Mouse (Mus musculus) ES-Bruce4 (cell line): ENCODE results near the gene Pabpn1l. TPM values are rescaled to one million over a fixed set of nuclear protein-coding genes. Genes with fewer than 3 reads are reported as not detected.
"Not testable (repeated sequence)": the region's sequence is repeated elsewhere in the genome, so short reads cannot be mapped to it uniquely, and the experiment has no call there.

Experiments
- H3K27ac ChIP-seq: 2 replicates; pipeline ENCODE4 v1.5.1; 2012; ENCODE audit warnings: low read length, inconsistent platforms; ENCODE audit not compliant: insufficient read depth
- H3K27me3 ChIP-seq: 2 replicates; pipeline ENCODE4 v1.6.1; 2012; ENCODE audit warnings: mild to moderate bottlenecking, low read length, inconsistent platforms; ENCODE audit not compliant: control insufficient read depth, poor library complexity, insufficient read depth, severe bottlenecking
- H3K36me3 ChIP-seq: 2 replicates; pipeline ENCODE4 v1.6.1; 2012; ENCODE audit warnings: inconsistent platforms, mild to moderate bottlenecking, low read length, moderate library complexity; ENCODE audit not compliant: control insufficient read depth, poor library complexity, insufficient read depth, severe bottlenecking
- H3K4me1 ChIP-seq: one replicate; pipeline ENCODE4 v1.8.1; 2011; ENCODE audit warnings: low read length; ENCODE audit not compliant: control insufficient read depth, insufficient read depth
- H3K4me3 ChIP-seq: 2 replicates; pipeline ENCODE4 v1.5.1; 2011; ENCODE audit warnings: low read depth, mild to moderate bottlenecking, low read length
- H3K9ac ChIP-seq: 2 replicates; pipeline ENCODE4 v1.6.1; 2012; ENCODE audit warnings: low read depth, mild to moderate bottlenecking, inconsistent platforms; ENCODE audit not compliant: poor library complexity, severe bottlenecking
- H3K9me3 ChIP-seq: replicated peaks from 2 replicates; pipeline ENCODE4 v1.6.1; 2012; ENCODE audit warnings: mild to moderate bottlenecking, low read length, inconsistent platforms; ENCODE audit not compliant: control insufficient read depth, poor library complexity, insufficient read depth, severe bottlenecking
- CTCF ChIP-seq: IDR thresholded peaks from one replicate; pipeline ENCODE4 v1.8.1; 2011; ENCODE audit warnings: low read depth, low read length
- EP300 ChIP-seq: IDR thresholded peaks from 2 replicates; pipeline ENCODE4 v1.6.1; 2011; ENCODE audit warnings: low read depth, low read length; ENCODE audit not compliant: insufficient read depth
- POLR2A ChIP-seq: IDR thresholded peaks from one replicate; pipeline ENCODE4 v1.8.1; 2011; ENCODE audit warnings: low read length; ENCODE audit not compliant: insufficient read depth
- polyA plus RNA-seq: library from polyadenylated mRNA; stranded (reverse); fragments of >200 nt; gene quantifications from 2 replicates; pipeline ENCODE4 v1.2.4, GENCODE M21; 2011; ENCODE audit warnings: low read depth; ENCODE audit not compliant: missing spikeins, insufficient read depth, insufficient read length

Gene Pabpn1l
- polyA plus RNA-seq, 1 experiment, result not detected

- no peak for TF ChIP-seq POLR2A
- TF ChIP-seq CTCF, result no peak
- no peak for TF ChIP-seq EP300
- Histone ChIP-seq H3K27me3 (no peaks in the 10 kb centered on the region), H3K9me3 (no peaks in the 10 kb centered on the region), H3K36me3 (no peaks in the 10 kb centered on the region), H3K9ac (no peak overlapping the region), H3K4me1 (no peaks in the 10 kb centered on the region), H3K27ac (no peak overlapping the region), H3K4me3 (no peak overlapping the region)
Measured at GRCm38 (mm10) chr8:122636803-122637175, 14.2 kb upstream of the Pabpn1l start.

GRCm38 (mm10) chr8:122635878-122636802 lies 13.6 kb upstream of the Pabpn1l start:
- no peaks in the 10 kb centered on the region for H3K27me3 ChIP-seq
- H3K36me3 ChIP-seq, result no peaks in the 10 kb centered on the region
- no peak overlapping the region for H3K27ac ChIP-seq
- H3K4me1 ChIP-seq, result no peaks in the 10 kb centered on the region
- no peaks in the 10 kb centered on the region for H3K9me3 ChIP-seq
- no peak for TF ChIP-seq POLR2A
- TF ChIP-seq CTCF, result no peak
- TF ChIP-seq EP300, result no peak
- H3K9ac ChIP-seq, result no peak overlapping the region
- H3K4me3 ChIP-seq, result no peak overlapping the region

GRCm38 (mm10) chr8:122633205-122633604 lies 10.7 kb upstream of the Pabpn1l start:
- Histone ChIP-seq H3K4me1 (no peaks in the 10 kb centered on the region), H3K9ac (no peak overlapping the region), H3K27ac (no peak overlapping the region), H3K4me3 (no peak overlapping the region), H3K9me3 (no peaks in the 10 kb centered on the region), H3K27me3 (no peaks in the 10 kb centered on the region), H3K36me3 (no peaks in the 10 kb centered on the region)
- TF ChIP-seq CTCF (no peak), EP300 (no peak), POLR2A (no peak)

- not testable (repeated sequence) for H3K27ac ChIP-seq, H3K9me3 ChIP-seq, H3K9ac ChIP-seq, H3K27me3 ChIP-seq, H3K36me3 ChIP-seq, H3K4me1 ChIP-seq, H3K4me3 ChIP-seq
Measured at GRCm38 (mm10) chr8:122632134-122632533, 9.6 kb upstream of the Pabpn1l start.

- Histone ChIP-seq H3K27me3 (no peaks in the 10 kb centered on the region), H3K9ac (peak overlapping the region; percentile 36), H3K27ac (no peak overlapping the region), H3K4me3 (peak overlapping the region; percentile 54), H3K9me3 (no peaks in the 10 kb centered on the region), H3K36me3 (no peaks in the 10 kb centered on the region), H3K4me1 (no peaks in the 10 kb centered on the region)
- TF ChIP-seq POLR2A, result no peak
- TF ChIP-seq CTCF, result no peak
- TF ChIP-seq EP300, result no peak
Measured at GRCm38 (mm10) chr8:122630696-122631095, 8.2 kb upstream of the Pabpn1l start.

- no peak for TF ChIP-seq POLR2A
- no peak for TF ChIP-seq EP300
- TF ChIP-seq CTCF, result no peak
- no peak overlapping the region for H3K4me3 ChIP-seq
- H3K27me3 ChIP-seq, result no peaks in the 10 kb centered on the region
- H3K9me3 ChIP-seq, result no peaks in the 10 kb centered on the region
- H3K36me3 ChIP-seq, result no peaks in the 10 kb centered on the region
- H3K27ac ChIP-seq, result no peak overlapping the region
- H3K9ac ChIP-seq, result no peak overlapping the region
- no peaks in the 10 kb centered on the region for H3K4me1 ChIP-seq
Measured at GRCm38 (mm10) chr8:122629388-122629787, 6.8 kb upstream of the Pabpn1l start.
